Mouse (Mus musculus): ENCODE measurements around the gene Wdr72. TPM values are rescaled to one million over a fixed set of nuclear protein-coding genes. Genes with fewer than 3 reads are reported as not detected.

Wdr72 gene
- polyA plus RNA-seq, 1 experiment: not detected

GRCm38 (mm10) chr9:74187401-74188029 is 77.4 kb downstream of the Wdr72 start:
- H3K4me3 ChIP-seq (ENCODE audit: insufficient read depth, low read length): no peak overlapping the region
- H3K4me1 ChIP-seq (ENCODE audit: control insufficient read depth, insufficient read depth, low read length): no peaks in the 10 kb centered on the region
- H3K27ac ChIP-seq (ENCODE audit: insufficient read depth, low read depth, low read length): no peak overlapping the region
- TF ChIP-seq CTCF (IDR thresholded peaks at IDR 0.05; ENCODE audit: low read depth, low read length) (no peak), POLR2A (IDR thresholded peaks at IDR 0.05; ENCODE audit: borderline replicate concordance, low read depth, low read length) (no peak)

DNA sequence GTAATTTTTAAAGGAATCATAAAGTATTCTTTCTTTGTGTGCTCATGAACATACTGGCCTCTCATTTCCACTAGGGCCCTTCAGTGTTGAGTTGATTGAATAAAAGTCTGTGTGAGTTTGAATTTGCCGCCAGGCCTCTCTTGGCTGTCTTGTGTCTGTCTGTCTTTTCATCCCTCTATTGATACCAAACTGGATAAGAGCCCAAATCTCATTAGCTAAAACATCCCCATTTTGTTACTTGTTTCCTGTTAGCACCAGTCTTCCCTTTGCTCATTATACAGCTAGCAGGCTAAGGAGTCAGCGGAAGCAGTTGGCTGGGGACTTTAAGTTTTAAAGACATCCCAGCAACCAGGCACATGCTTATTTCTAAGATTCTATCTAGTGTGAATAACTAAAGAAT is 84.7 kb downstream of the Wdr72 start:
- H3K4me3 ChIP-seq (ENCODE audit: insufficient read depth, low read length): no peak overlapping the region
- TF ChIP-seq POLR2A (IDR thresholded peaks at IDR 0.05; ENCODE audit: borderline replicate concordance, low read depth, low read length): no peak
- no peak for TF ChIP-seq CTCF (IDR thresholded peaks at IDR 0.05; ENCODE audit: low read depth, low read length)
- no peaks in the 10 kb centered on the region for H3K4me1 ChIP-seq (ENCODE audit: control insufficient read depth, insufficient read depth, low read length)
- no peak overlapping the region for H3K27ac ChIP-seq (ENCODE audit: insufficient read depth, low read depth, low read length)

DNA sequence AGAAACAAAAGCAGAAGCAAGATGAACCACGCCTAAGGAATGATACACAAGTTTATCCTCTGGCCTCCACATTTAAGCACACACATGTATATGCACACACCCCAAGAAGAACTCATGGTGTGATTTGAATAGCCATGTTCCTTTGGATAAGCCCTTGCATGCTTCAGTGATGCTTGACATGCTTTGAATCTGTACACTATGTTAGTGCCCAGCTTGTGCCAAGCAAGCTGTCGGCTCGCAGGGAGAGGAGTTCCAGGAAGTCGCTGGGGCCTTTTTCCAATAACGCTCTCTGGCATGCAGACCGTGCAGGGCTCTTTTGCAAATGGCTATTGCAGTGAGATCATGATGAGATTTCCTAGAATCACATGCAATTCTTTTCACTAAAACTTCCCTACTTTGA is 118.1 kb downstream of the Wdr72 start:
- Histone ChIP-seq H3K4me3 (ENCODE audit: insufficient read depth, low read length) (no peak overlapping the region), H3K4me1 (ENCODE audit: control insufficient read depth, insufficient read depth, low read length) (no peaks in the 10 kb centered on the region), H3K27ac (ENCODE audit: insufficient read depth, low read depth, low read length) (no peak overlapping the region)
- TF ChIP-seq CTCF (IDR thresholded peaks at IDR 0.05; ENCODE audit: low read depth, low read length) (no peak), POLR2A (IDR thresholded peaks at IDR 0.05; ENCODE audit: borderline replicate concordance, low read depth, low read length) (no peak)

GRCm38 (mm10) chr9:74241292-74241691 is 131.1 kb downstream of the Wdr72 start:
- H3K4me3 ChIP-seq (ENCODE audit: insufficient read depth, low read length): no peak overlapping the region
- TF ChIP-seq CTCF (IDR thresholded peaks at IDR 0.05; ENCODE audit: low read depth, low read length): no peak
- no peak for TF ChIP-seq POLR2A (IDR thresholded peaks at IDR 0.05; ENCODE audit: borderline replicate concordance, low read depth, low read length)
- no peak overlapping the region for H3K27ac ChIP-seq (ENCODE audit: insufficient read depth, low read depth, low read length)
- H3K4me1 ChIP-seq (ENCODE audit: control insufficient read depth, insufficient read depth, low read length): no peaks in the 10 kb centered on the region

DNA sequence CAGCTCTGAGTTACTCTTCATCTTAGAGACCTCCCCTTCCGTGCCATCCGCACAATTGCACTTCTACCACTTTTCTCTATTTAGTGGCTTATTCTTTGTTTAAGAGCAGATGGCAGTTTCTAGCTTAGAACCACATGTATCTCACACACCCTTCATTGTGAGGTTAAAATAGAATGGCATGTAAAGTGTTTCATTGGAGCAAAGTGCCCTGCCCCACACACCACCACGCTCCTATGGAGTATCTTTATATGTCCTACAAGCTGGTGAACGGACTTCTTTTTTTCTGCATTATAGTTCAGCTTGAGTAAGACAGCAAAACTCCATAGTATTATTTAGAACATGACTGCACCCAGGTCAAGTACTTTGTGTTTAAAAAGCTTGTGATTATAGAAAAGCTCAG is 137.9 kb downstream of the Wdr72 start:
- H3K4me1 ChIP-seq (ENCODE audit: control insufficient read depth, insufficient read depth, low read length): no peaks in the 10 kb centered on the region
- TF ChIP-seq POLR2A (IDR thresholded peaks at IDR 0.05; ENCODE audit: borderline replicate concordance, low read depth, low read length) (no peak), CTCF (IDR thresholded peaks at IDR 0.05; ENCODE audit: low read depth, low read length) (no peak)
- no peak overlapping the region for H3K27ac ChIP-seq (ENCODE audit: insufficient read depth, low read depth, low read length)
- H3K4me3 ChIP-seq (ENCODE audit: insufficient read depth, low read length): no peak overlapping the region

GRCm38 (mm10) chr9:74249486-74249885 is 139.3 kb downstream of the Wdr72 start:
- TF ChIP-seq CTCF (IDR thresholded peaks at IDR 0.05; ENCODE audit: low read depth, low read length) (no peak), POLR2A (IDR thresholded peaks at IDR 0.05; ENCODE audit: borderline replicate concordance, low read depth, low read length) (no peak)
- Histone ChIP-seq H3K4me1 (ENCODE audit: control insufficient read depth, insufficient read depth, low read length) (no peaks in the 10 kb centered on the region), H3K4me3 (ENCODE audit: insufficient read depth, low read length) (no peak overlapping the region), H3K27ac (ENCODE audit: insufficient read depth, low read depth, low read length) (no peak overlapping the region)

- no peak overlapping the region for H3K4me3 ChIP-seq (ENCODE audit: insufficient read depth, low read length)
- H3K4me1 ChIP-seq (ENCODE audit: control insufficient read depth, insufficient read depth, low read length): no peaks in the 10 kb centered on the region
- TF ChIP-seq CTCF (IDR thresholded peaks at IDR 0.05; ENCODE audit: low read depth, low read length) (no peak), POLR2A (IDR thresholded peaks at IDR 0.05; ENCODE audit: borderline replicate concordance, low read depth, low read length) (no peak)
- H3K27ac ChIP-seq (ENCODE audit: insufficient read depth, low read depth, low read length): no peak overlapping the region
Measured at GRCm38 (mm10) chr9:74250522-74250921, 140.4 kb downstream of the Wdr72 start.

- Histone ChIP-seq H3K27ac (ENCODE audit: insufficient read depth, low read depth, low read length) (no peak overlapping the region), H3K4me3 (ENCODE audit: insufficient read depth, low read length) (no peak overlapping the region), H3K4me1 (ENCODE audit: control insufficient read depth, insufficient read depth, low read length) (no peaks in the 10 kb centered on the region)
- no peak for TF ChIP-seq CTCF (IDR thresholded peaks at IDR 0.05; ENCODE audit: low read depth, low read length)
- no peak for TF ChIP-seq POLR2A (IDR thresholded peaks at IDR 0.05; ENCODE audit: borderline replicate concordance, low read depth, low read length)
Measured at GRCm38 (mm10) chr9:74258389-74258788, 148.2 kb downstream of the Wdr72 start.

DNA sequence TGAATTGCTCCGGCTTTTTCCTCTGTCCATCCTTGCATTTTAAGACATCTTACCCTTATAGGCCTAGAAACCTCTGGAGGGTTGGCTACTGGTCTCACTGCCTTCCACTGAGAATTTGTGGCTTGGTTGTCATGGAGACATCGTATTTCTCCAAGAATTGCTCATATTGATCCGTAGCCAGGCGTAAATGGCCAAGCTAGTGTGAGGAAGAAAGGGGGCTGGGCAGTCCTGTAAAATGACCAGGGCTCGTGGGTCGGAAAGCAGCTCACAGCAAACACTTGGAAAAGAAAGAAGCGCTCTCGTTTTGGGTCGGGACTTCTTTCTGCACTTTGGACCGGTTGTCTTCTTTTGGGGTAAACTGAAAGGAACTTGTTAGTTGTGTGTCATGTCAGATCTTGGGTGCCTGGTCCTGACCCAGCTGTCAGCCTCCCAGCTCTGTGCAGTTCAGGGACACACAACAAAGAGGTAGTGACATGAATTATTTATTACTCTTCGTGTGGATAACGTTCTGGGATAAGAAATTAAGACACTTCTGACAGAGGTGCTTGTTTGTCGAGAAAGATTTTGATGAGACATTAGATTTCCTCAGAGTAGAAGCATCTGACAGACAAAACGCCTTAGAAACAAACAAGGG is 167.7 kb downstream of the Wdr72 start:
- Histone ChIP-seq H3K4me3 (ENCODE audit: insufficient read depth, low read length) (no peak overlapping the region), H3K4me1 (ENCODE audit: control insufficient read depth, insufficient read depth, low read length) (no peaks in the 10 kb centered on the region), H3K27ac (ENCODE audit: insufficient read depth, low read depth, low read length) (no peak overlapping the region)
- TF ChIP-seq POLR2A (IDR thresholded peaks at IDR 0.05; ENCODE audit: borderline replicate concordance, low read depth, low read length): no peak
- TF ChIP-seq CTCF (IDR thresholded peaks at IDR 0.05; ENCODE audit: low read depth, low read length): no peak

DNA sequence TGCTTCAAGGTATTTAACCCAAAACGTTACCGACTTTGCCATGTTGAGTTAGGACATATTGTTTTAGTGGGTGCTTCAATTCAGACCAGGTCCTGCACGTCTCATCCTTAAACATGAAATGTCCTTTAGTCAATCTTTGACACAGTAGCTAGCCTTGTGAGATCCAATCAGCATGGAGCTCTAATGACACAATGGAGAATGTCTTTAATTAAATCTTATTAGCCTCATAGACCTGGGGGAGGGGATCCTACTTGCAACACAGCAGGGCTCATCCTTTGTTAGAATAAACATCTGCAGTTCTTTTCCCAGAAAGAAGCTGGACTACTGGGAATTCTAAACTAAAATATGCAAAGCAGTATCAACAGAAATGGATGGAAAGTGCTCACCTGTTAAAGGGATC is 171.9 kb downstream of the Wdr72 start:
- no peaks in the 10 kb centered on the region for H3K4me1 ChIP-seq (ENCODE audit: control insufficient read depth, insufficient read depth, low read length)
- TF ChIP-seq POLR2A (IDR thresholded peaks at IDR 0.05; ENCODE audit: borderline replicate concordance, low read depth, low read length): no peak
- no peak for TF ChIP-seq CTCF (IDR thresholded peaks at IDR 0.05; ENCODE audit: low read depth, low read length)
- H3K4me3 ChIP-seq (ENCODE audit: insufficient read depth, low read length): no peak overlapping the region
- H3K27ac ChIP-seq (ENCODE audit: insufficient read depth, low read depth, low read length): no peak overlapping the region

All from bone marrow macrophage, adult 2 months (primary cell).